Mouse (Mus musculus) lung, embryonic 16.5 days (tissue): ENCODE measurements around the gene Katnal1. TPM values are rescaled to one million over a fixed set of nuclear protein-coding genes. Genes with fewer than 3 reads are reported as not detected.

Source experiments
- ATAC-seq: fragments of 200-750 bp; cut with Nextera tagmentation; 2 replicates; pipeline ENCODE4 v1.8.0; 2017; ENCODE audit warnings: low read depth, mild to moderate bottlenecking, moderate library complexity
- H3K27ac ChIP-seq: fragments of 300-500 bp; sonication (generic); 2 replicates; pipeline ENCODE4 v1.5.1; 2014; ENCODE audit warnings: mild to moderate bottlenecking, control low read depth, low read length
- H3K27me3 ChIP-seq: fragments of 300-500 bp; sonication (generic); 2 replicates; pipeline ENCODE4 v1.6.1; 2014; ENCODE audit warnings: low read depth, low read length, mixed read lengths; ENCODE audit not compliant: control insufficient read depth, insufficient read depth
- H3K36me3 ChIP-seq: fragments of 300-500 bp; sonication (generic); 2 replicates; pipeline ENCODE4 v1.6.1; 2014; ENCODE audit warnings: low read length; ENCODE audit not compliant: control insufficient read depth, insufficient read depth
- H3K4me1 ChIP-seq: fragments of 300-500 bp; sonication (generic); replicated peaks from 2 replicates; pipeline ENCODE4 v1.6.1; 2014; ENCODE audit warnings: low read length, mixed read lengths; ENCODE audit not compliant: control insufficient read depth, insufficient read depth
- H3K4me2 ChIP-seq: fragments of 300-500 bp; sonication (generic); 2 replicates; pipeline ENCODE4 v1.6.1; 2014; ENCODE audit warnings: low read depth, low read length, control low read depth
- H3K4me3 ChIP-seq: fragments of 300-500 bp; sonication (generic); 2 replicates; pipeline ENCODE4 v1.5.1; 2014; ENCODE audit warnings: mild to moderate bottlenecking, low read length, control low read depth
- H3K9ac ChIP-seq: fragments of 300-500 bp; sonication (generic); 2 replicates; pipeline ENCODE4 v1.6.1; 2014; ENCODE audit warnings: low read length, control low read depth
- H3K9me3 ChIP-seq: fragments of 300-500 bp; sonication (generic); 2 replicates; pipeline ENCODE4 v1.6.1; 2016; ENCODE audit warnings: low read length; ENCODE audit not compliant: control insufficient read depth
- WGBS: fragments of 180-500 bp; shearing (Covaris S2); extraction: QIAGEN DNeasy Blood & Tissue Kit; methylation state at CpG from one replicate; pipeline ENCODE4 v1.1.7; 2014; 5-methylcytosine and 5-hydroxymethylcytosine counted together
- polyA plus RNA-seq: library from polyadenylated mRNA; unstranded; fragments of >200 nt; fragmentation: Nextera tagmentation; extraction: Ambion mirVana; gene quantifications from 2 replicates; pipeline ENCODE4 v1.2.1, GENCODE M21; 2015

Katnal1 gene
- polyA plus RNA-seq, 1 experiment from 2014 or later = 11.7 TPM

DNA sequence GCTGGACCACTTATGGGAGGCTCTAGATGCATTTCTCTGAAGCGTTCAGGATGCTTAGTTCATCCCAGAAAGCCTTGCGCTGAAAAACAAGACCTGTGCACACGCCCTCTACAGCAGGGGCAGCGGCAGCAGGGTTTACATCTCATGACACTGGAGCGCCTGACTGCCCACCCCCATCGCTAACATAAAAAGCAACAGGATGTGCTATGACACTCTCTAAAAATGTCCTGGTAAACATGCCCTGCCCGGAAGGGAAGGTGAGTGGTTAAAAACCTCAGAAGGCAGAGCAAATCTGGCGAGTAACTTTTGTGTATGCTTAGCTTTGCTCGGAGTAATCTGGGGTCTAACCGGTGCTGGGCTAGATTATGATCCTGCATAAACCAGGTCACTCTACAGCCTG is 62.5 kb downstream of the Katnal1 start:
- Histone ChIP-seq H3K27me3 (no peaks in the 10 kb centered on the region), H3K36me3 (no peaks in the 10 kb centered on the region), H3K9ac (no peak overlapping the region), H3K4me1 (peaks cover 14% of the 10 kb centered on the region), H3K9me3 (peaks cover 3% of the 10 kb centered on the region; the same call in 1 of the 2 replicates), H3K27ac (no peak overlapping the region), H3K4me2 (peak overlapping the region; percentile 24), H3K4me3 (no peak overlapping the region)
- WGBS = 28% methylated on average over 10 of the region's 10 CpGs
- ATAC-seq = peak; percentile 58; the same call in 1 of the 2 replicates

GRCm38 (mm10) chr5:148863409-148863808 is 65.7 kb downstream of the Katnal1 start:
- no peaks in the 10 kb centered on the region for H3K36me3 ChIP-seq
- WGBS = 62% methylated on average over 6 of the region's 6 CpGs
- no peak overlapping the region for H3K4me2 ChIP-seq
- peaks cover 14% of the 10 kb centered on the region for H3K4me1 ChIP-seq
- H3K9ac ChIP-seq = no peak overlapping the region
- no peaks in the 10 kb centered on the region for H3K27me3 ChIP-seq
- no peak overlapping the region for H3K27ac ChIP-seq
- no peak for ATAC-seq
- H3K4me3 ChIP-seq = no peak overlapping the region
- H3K9me3 ChIP-seq = no peaks in the 10 kb centered on the region; the same call in 1 of the 2 replicates

DNA sequence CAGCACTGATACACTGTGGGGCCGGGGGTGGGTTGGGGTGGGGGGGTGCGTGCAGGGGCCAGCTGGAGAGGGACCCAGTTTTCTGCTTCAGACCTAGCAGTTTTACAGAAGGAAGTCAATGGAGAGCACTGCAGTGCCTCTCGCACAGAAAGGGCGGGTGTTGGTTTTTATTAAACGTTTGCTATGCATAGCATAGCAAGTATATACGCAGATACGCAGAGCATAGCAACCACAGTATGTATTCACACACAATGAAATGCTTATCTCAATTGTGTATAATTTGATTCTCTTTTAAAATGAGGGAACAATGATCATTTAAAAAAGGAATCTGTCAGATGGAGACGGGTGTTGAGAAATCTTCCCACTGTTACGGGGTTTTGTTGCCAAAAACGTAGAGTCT is 66.3 kb downstream of the Katnal1 start:
- Histone ChIP-seq H3K27ac (no peak overlapping the region), H3K36me3 (no peaks in the 10 kb centered on the region), H3K4me3 (no peak overlapping the region), H3K4me1 (peaks cover 14% of the 10 kb centered on the region), H3K4me2 (no peak overlapping the region), H3K9ac (no peak overlapping the region), H3K27me3 (no peaks in the 10 kb centered on the region), H3K9me3 (no peaks in the 10 kb centered on the region)
- WGBS = 55% methylated on average over 10 of the region's 10 CpGs
- ATAC-seq = no peak

GRCm38 (mm10) chr5:148862136-148862535 is 67.0 kb downstream of the Katnal1 start:
- Histone ChIP-seq H3K9ac (no peak overlapping the region), H3K4me2 (no peak overlapping the region), H3K36me3 (no peaks in the 10 kb centered on the region), H3K4me3 (no peak overlapping the region), H3K9me3 (no peaks in the 10 kb centered on the region), H3K4me1 (peaks cover 10% of the 10 kb centered on the region), H3K27ac (no peak overlapping the region), H3K27me3 (no peaks in the 10 kb centered on the region)
- no peak for ATAC-seq
- WGBS = 48% methylated on average over 8 of the region's 8 CpGs

DNA sequence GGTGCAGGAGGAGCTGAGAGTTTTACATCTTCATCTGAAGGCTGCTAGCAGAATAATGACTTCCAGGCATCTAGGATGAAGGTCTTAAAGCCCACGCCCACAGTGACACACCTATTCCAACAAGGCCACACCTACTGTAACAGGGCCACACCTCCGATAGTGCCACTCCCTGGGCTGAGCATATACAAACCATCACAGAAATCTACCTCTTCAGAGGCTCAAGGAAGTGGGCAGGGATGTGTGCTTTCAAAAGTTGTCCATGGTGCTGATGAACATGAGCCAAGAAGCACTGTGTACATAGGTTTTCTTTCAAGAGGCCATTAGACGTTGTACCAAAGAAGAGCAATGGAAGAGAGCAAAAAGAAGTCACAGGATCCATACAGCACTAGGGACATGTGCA is 71.6 kb downstream of the Katnal1 start:
- Histone ChIP-seq H3K4me2 (no peak overlapping the region), H3K27ac (no peak overlapping the region), H3K9me3 (no peaks in the 10 kb centered on the region), H3K9ac (no peak overlapping the region), H3K27me3 (no peaks in the 10 kb centered on the region), H3K4me1 (no peaks in the 10 kb centered on the region; the same call in 1 of the 2 replicates), H3K36me3 (no peaks in the 10 kb centered on the region), H3K4me3 (no peak overlapping the region)
- ATAC-seq = no peak
- WGBS = 60% methylated on average over 3 of the region's 3 CpGs

DNA sequence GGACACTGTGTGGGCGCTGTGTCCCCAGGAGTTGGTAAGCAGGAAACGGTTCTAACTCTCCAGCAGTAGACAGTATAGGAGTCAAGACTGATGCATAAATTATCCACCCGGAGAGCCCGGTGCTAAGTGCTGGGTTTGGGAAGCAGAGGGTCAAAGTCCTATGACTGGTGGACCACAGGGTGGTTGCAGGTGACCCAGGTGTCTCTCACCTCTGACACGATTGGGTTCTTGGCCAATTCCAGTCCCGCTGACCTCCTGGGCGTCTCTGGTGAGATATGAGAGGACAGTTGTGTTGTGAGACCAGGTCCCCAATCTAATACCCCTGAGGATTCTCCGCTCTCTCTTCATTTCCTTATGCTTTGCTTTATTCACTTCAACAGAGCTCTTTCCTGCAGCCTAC is 74.1 kb downstream of the Katnal1 start:
- Histone ChIP-seq H3K4me2 (no peak overlapping the region), H3K4me3 (no peak overlapping the region), H3K4me1 (no peaks in the 10 kb centered on the region), H3K27me3 (no peaks in the 10 kb centered on the region), H3K9me3 (no peaks in the 10 kb centered on the region), H3K27ac (no peak overlapping the region), H3K36me3 (no peaks in the 10 kb centered on the region), H3K9ac (no peak overlapping the region)
- ATAC-seq = no peak
- WGBS = 86% methylated on average over 8 of the region's 8 CpGs

GRCm38 (mm10) chr5:148854166-148854565 is 75.0 kb downstream of the Katnal1 start:
- Histone ChIP-seq H3K27me3 (no peaks in the 10 kb centered on the region), H3K9me3 (peaks cover 4% of the 10 kb centered on the region; the same call in 1 of the 2 replicates), H3K4me1 (no peaks in the 10 kb centered on the region), H3K36me3 (no peaks in the 10 kb centered on the region), H3K9ac (no peak overlapping the region), H3K4me3 (no peak overlapping the region), H3K4me2 (no peak overlapping the region), H3K27ac (no peak overlapping the region)
- 38% methylated on average over 5 of the region's 5 CpGs for WGBS
- no peak for ATAC-seq

- Histone ChIP-seq H3K27ac (no peak overlapping the region), H3K4me1 (no peaks in the 10 kb centered on the region), H3K9me3 (peaks cover 4% of the 10 kb centered on the region; the same call in 1 of the 2 replicates), H3K4me3 (no peak overlapping the region), H3K27me3 (no peaks in the 10 kb centered on the region), H3K9ac (no peak overlapping the region), H3K36me3 (no peaks in the 10 kb centered on the region), H3K4me2 (no peak overlapping the region)
- ATAC-seq = no peak
- 71% methylated on average over 6 of the region's 6 CpGs for WGBS
Observed at GRCm38 (mm10) chr5:148849516-148849915, 79.6 kb downstream of the Katnal1 start.

GRCm38 (mm10) chr5:148847032-148847431 is 82.1 kb downstream of the Katnal1 start:
- Histone ChIP-seq H3K36me3 (no peaks in the 10 kb centered on the region), H3K4me1 (no peaks in the 10 kb centered on the region), H3K27me3 (no peaks in the 10 kb centered on the region), H3K9me3 (peaks cover 4% of the 10 kb centered on the region; the same call in 1 of the 2 replicates), H3K9ac (no peak overlapping the region), H3K4me3 (no peak overlapping the region), H3K4me2 (no peak overlapping the region), H3K27ac (no peak overlapping the region)
- 93% methylated on average over 5 of the region's 5 CpGs for WGBS
- no peak for ATAC-seq

GRCm38 (mm10) chr5:148837069-148837468 is 92.1 kb downstream of the Katnal1 start:
- H3K4me3 ChIP-seq = no peak overlapping the region
- H3K27ac ChIP-seq = no peak overlapping the region
- no peaks in the 10 kb centered on the region for H3K9me3 ChIP-seq
- no peaks in the 10 kb centered on the region for H3K4me1 ChIP-seq
- 38% methylated on average over 8 of the region's 8 CpGs for WGBS
- no peak overlapping the region for H3K4me2 ChIP-seq
- no peaks in the 10 kb centered on the region for H3K36me3 ChIP-seq
- H3K9ac ChIP-seq = no peak overlapping the region
- peaks cover 4% of the 10 kb centered on the region; the same call in 1 of the 2 replicates for H3K27me3 ChIP-seq
- peak; percentile 62; the same call in 1 of the 2 replicates for ATAC-seq
